Mouse (Mus musculus) liver, adult 2 months (tissue): Measurements from ENCODE around the gene Tulp3. TPM values are rescaled to one million over a fixed set of nuclear protein-coding genes. Genes with fewer than 3 reads are reported as not detected.

Source experiments
- DNase-seq: peaks from one replicate; pipeline ENCODE4 v3.0.0-alpha.2; 2011; ENCODE audit warnings: low read depth, low spot score; ENCODE audit errors: extremely low read depth
- H3K27ac ChIP-seq: fragments of 200-500 bp; replicated peaks from 2 replicates; pipeline ENCODE4 v1.5.1; 2012; ENCODE audit warnings: low read depth, mild to moderate bottlenecking, control low read depth, inconsistent platforms, low read length; ENCODE audit not compliant: insufficient read depth
- H3K27me3 ChIP-seq: fragments of 200-500 bp; 2 replicates; pipeline ENCODE4 v1.6.1; 2012; ENCODE audit warnings: mild to moderate bottlenecking, moderate library complexity, low read length, inconsistent platforms; ENCODE audit not compliant: control insufficient read depth, insufficient read depth
- H3K36me3 ChIP-seq: fragments of 200-500 bp; 2 replicates; pipeline ENCODE4 v1.6.1; 2012; ENCODE audit warnings: low read length, inconsistent platforms; ENCODE audit not compliant: control insufficient read depth, insufficient read depth
- H3K4me1 ChIP-seq: fragments of 200-500 bp; 2 replicates; pipeline ENCODE4 v1.6.1; 2011; ENCODE audit warnings: low read length; ENCODE audit not compliant: control insufficient read depth, insufficient read depth
- H3K4me3 ChIP-seq: fragments of 200-500 bp; 2 replicates; pipeline ENCODE4 v1.5.1; 2011; ENCODE audit warnings: low read depth, mild to moderate bottlenecking, control low read depth, low read length, moderate library complexity; ENCODE audit not compliant: insufficient read depth
- H3K79me2 ChIP-seq: fragments of 200-500 bp; 2 replicates; pipeline ENCODE4 v1.6.1; 2012; ENCODE audit warnings: inconsistent platforms, mild to moderate bottlenecking, low read length, moderate library complexity; ENCODE audit not compliant: control insufficient read depth, insufficient read depth
- H3K9ac ChIP-seq: fragments of 200-500 bp; 2 replicates; pipeline ENCODE4 v1.6.1; 2012; ENCODE audit warnings: low read depth, mild to moderate bottlenecking, control low read depth, inconsistent platforms, low read length
- CTCF ChIP-seq: fragments of 200-500 bp; IDR thresholded peaks from 2 replicates; pipeline ENCODE4 v1.5.1; 2011; ENCODE audit warnings: low read depth, low read length, control low read depth
- POLR2A ChIP-seq: fragments of 200-500 bp; IDR thresholded peaks from 2 replicates; pipeline ENCODE4 v1.6.1; 2011; ENCODE audit warnings: low read length, control low read depth; ENCODE audit not compliant: insufficient read depth; ENCODE audit errors: extremely low read depth
- WGBS: fragments of 180-500 bp; shearing (Covaris S2); methylation state at CpG from one replicate; pipeline ENCODE4 v1.1.7; 2018; 5-methylcytosine and 5-hydroxymethylcytosine counted together
- polyA plus RNA-seq: library from polyadenylated mRNA; depleted of rRNA; stranded (reverse); fragments of >200 nt; gene quantifications from 2 replicates; pipeline ENCODE4 v1.2.3, GENCODE M21; 2012
- total RNA-seq: library from RNA; depleted of rRNA; stranded (reverse); fragments of >200 nt; gene quantifications from 2 replicates; pipeline ENCODE4 v1.2.3, GENCODE M21; 2014

The Tulp3 gene
- total and polyA plus RNA-seq, 2 experiments, result 0.74 to 0.92 TPM

GRCm38 (mm10) chr6:128337467-128337866, 18.2 kb downstream of the Tulp3 start:
- no peak overlapping the region for H3K9ac ChIP-seq
- no peaks in the 10 kb centered on the region for H3K27me3 ChIP-seq
- no peaks in the 10 kb centered on the region for H3K36me3 ChIP-seq
- H3K4me1 ChIP-seq, result peaks cover 3% of the 10 kb centered on the region
- TF ChIP-seq POLR2A (no peak), CTCF (no peak)
- WGBS, result 45% methylated on average over 7 of the region's 7 CpGs
- H3K79me2 ChIP-seq, result no peaks in the 10 kb centered on the region
- DNase-seq, result no peak
- H3K4me3 ChIP-seq, result no peak overlapping the region
- H3K27ac ChIP-seq, result no peak overlapping the region

DNA sequence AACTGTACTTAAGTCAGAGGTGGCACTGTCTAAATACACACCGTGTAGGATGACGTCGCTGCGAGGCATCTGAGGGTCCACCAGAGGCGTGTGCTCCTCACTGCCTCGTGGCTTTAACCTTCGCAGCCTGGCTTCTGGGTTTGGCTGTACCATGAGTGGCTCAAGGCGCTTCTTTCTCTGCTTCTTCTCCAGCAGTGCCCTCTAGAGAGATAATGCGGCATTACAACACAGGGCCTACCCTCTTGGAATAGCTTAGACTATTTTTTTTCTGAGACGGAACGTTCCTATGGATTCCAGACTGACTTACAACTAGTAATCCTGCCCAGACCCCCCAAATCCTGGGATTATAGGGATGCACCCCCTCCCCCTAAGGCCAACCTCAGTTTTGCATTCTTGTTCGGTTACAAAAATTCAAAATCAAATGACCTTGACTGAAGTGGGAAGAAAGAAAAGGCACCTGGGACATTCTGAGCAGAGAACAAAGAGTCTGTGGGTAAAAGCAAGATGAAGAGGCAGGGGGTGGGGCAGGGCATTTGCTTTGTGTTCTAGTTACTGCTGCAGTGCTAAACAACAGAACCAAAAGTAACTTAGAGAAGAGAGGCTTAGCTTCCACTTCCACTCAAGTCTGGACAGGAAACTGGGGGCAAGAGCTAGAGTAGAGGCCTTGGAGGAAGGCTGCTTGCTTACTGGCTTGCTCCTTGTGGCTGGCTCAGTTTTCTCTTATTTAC, 21.1 kb downstream of the Tulp3 start:
- DNase-seq, result peak; percentile 52
- no peak overlapping the region for H3K9ac ChIP-seq
- H3K27ac ChIP-seq, result no peak overlapping the region
- H3K27me3 ChIP-seq, result no peaks in the 10 kb centered on the region
- TF ChIP-seq CTCF (peak; percentile 64), POLR2A (no peak)
- no peak overlapping the region for H3K4me3 ChIP-seq
- no peaks in the 10 kb centered on the region for H3K79me2 ChIP-seq
- 14% methylated on average over 12 of the region's 12 CpGs for WGBS
- peaks cover 3% of the 10 kb centered on the region for H3K4me1 ChIP-seq
- no peaks in the 10 kb centered on the region for H3K36me3 ChIP-seq

DNA sequence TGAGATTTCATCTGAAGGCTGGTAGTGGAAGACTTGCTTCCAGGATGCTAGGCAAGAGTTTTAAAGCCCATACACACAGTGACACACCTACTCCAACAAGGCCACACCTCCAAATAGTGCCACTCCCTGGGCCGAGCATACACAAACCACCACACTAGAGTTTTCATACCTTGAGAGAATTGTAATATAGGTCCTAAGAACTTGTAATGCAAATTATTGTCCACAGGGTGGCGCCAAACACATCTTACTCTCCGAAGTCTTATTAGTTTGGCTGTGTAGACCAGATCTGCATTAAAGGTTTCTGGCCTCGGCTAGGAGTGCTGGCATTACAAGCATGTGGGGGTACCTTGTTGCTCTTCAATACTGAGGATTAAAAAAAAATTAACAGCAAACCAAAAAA, 37.3 kb downstream of the Tulp3 start:
- peak; percentile 57 for DNase-seq
- no peaks in the 10 kb centered on the region for H3K36me3 ChIP-seq
- WGBS, result 2% methylated on average over 4 of the region's 4 CpGs
- no peaks in the 10 kb centered on the region for H3K79me2 ChIP-seq
- H3K9ac ChIP-seq, result no peak overlapping the region
- H3K4me1 ChIP-seq, result no peaks in the 10 kb centered on the region
- H3K4me3 ChIP-seq, result no peak overlapping the region
- no peaks in the 10 kb centered on the region for H3K27me3 ChIP-seq
- TF ChIP-seq CTCF, result peak; percentile 63
- TF ChIP-seq POLR2A, result no peak
- H3K27ac ChIP-seq, result no peak overlapping the region

GRCm38 (mm10) chr6:128315597-128315996, 40.1 kb downstream of the Tulp3 start:
- WGBS, result 85% methylated on average over 8 of the region's 8 CpGs
- TF ChIP-seq POLR2A (no peak), CTCF (no peak)
- Histone ChIP-seq H3K4me1 (no peaks in the 10 kb centered on the region), H3K79me2 (no peaks in the 10 kb centered on the region), H3K9ac (no peak overlapping the region), H3K27me3 (no peaks in the 10 kb centered on the region), H3K4me3 (no peak overlapping the region), H3K36me3 (no peaks in the 10 kb centered on the region), H3K27ac (no peak overlapping the region)
- no peak for DNase-seq

GRCm38 (mm10) chr6:128314796-128315195, 40.9 kb downstream of the Tulp3 start:
- no peak for TF ChIP-seq POLR2A
- no peak for TF ChIP-seq CTCF
- 88% methylated on average over 6 of the region's 6 CpGs for WGBS
- H3K36me3 ChIP-seq, result no peaks in the 10 kb centered on the region
- H3K9ac ChIP-seq, result no peak overlapping the region
- DNase-seq, result no peak
- H3K27ac ChIP-seq, result no peak overlapping the region
- H3K79me2 ChIP-seq, result no peaks in the 10 kb centered on the region
- H3K4me3 ChIP-seq, result no peak overlapping the region
- H3K4me1 ChIP-seq, result no peaks in the 10 kb centered on the region
- no peaks in the 10 kb centered on the region for H3K27me3 ChIP-seq

DNA sequence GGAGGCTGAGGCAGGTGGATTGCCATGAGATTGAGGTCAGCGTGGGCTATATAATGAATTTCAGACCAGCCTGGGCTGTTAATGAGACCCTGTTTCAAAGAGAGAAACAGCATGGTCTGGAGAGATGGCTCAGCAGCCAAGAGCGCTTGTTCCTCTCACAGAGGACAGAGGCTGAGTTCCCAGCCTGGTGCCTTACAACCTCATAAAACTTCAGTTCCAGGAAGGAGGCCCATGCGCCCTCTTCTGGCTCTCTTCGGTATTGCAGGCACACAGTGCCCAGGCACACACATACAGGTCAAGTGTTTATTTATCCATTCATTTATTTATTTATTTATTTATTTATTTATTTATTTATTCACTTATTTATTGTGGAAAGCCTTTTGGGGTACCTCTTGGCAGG, 47.3 kb downstream of the Tulp3 start:
- no peaks in the 10 kb centered on the region for H3K27me3 ChIP-seq
- WGBS, result 49% methylated on average over 4 of the region's 4 CpGs

More for the DNA sequence above, 47.3 kb downstream of the Tulp3 start:
- Histone ChIP-seq H3K27ac (no peak overlapping the region), H3K9ac (no peak overlapping the region), H3K36me3 (no peaks in the 10 kb centered on the region), H3K4me3 (no peak overlapping the region), H3K79me2 (no peaks in the 10 kb centered on the region), H3K4me1 (no peaks in the 10 kb centered on the region)
- no peak for TF ChIP-seq POLR2A
- peak; percentile 91 for TF ChIP-seq CTCF
- peak; percentile 33 for DNase-seq
